In the genomic region with DNA sequence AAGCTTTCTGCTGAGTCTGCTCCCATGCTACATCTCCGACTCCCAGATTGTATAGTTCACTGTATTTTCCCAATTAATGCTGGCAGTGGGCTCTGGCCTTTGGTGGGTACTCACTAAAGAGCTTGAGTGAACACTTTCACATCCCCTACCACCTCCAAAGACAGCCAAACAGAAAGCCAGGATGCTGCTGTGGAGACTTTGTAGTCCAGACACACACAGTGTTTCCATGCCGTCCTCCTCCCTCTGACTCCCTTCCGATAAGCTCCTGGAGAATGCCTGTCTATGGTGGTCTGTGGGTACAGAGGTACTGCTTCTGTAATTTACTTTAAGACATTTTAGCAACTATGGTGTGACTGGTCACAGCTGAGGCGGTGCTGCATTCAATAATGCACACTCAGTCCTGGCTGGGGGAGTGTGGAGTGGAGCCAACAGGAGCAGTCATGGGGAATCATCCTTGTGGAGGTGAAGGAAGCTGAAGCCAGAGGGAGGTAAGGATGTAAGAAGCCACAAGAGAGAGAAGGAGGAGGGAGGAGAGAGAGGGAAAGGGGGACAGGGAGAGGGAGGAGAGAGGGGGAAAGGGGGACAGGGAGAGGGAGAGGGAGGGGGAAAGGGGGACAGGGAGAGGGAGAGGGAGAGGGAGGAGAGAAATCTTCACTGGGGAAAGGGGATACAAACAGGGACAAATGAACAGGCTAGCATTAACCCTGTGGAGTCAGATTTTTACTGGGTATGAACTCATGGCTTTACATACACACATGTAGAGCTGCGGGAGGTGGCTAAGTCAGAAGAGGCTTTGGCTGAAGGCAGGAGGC, we compare ENCODE assay signal across 18 mouse cellular contexts. TPM values are rescaled to one million over a fixed set of nuclear protein-coding genes. Genes with fewer than 3 reads are reported as not detected.
A peak's percentile ranks its signal among the peaks of the same experiment; 100 is the strongest.
DNase-seq lines count a peak whose midpoint lies in the region; ATAC-seq and TF ChIP-seq lines count a peak whose summit lies in the region.
"Had no signal": no experiment of that assay in that cellular context is flagged by ENCODE, and none has a peak within 500 bp of the region (broad histone marks: within the 10 kb centered on the region; RNA-seq: fewer than 3 reads in every experiment).

No protein-coding gene starts in this region.

- no peak overlapping the region for H3K4me2 ChIP-seq in forebrain, embryonic 13.5 days
- no peak overlapping the region for H3K4me2 ChIP-seq in forebrain, embryonic 14.5 days (ENCODE audit: low read length)
- H3K4me2 ChIP-seq in neural tube, embryonic 15.5 days, result no peak overlapping the region
- no peak overlapping the region for H3K4me2 ChIP-seq in lung, postnatal 0 days (replicated peaks; ENCODE audit: low read depth, low read length)
- H3K4me2 ChIP-seq: heart, embryonic 13.5 days; stomach, embryonic 15.5 days had no signal

- 65% methylated on average over 5 of the region's 5 CpGs for WGBS in forebrain, embryonic 13.5 days
- 76% methylated on average over 5 of the region's 5 CpGs for WGBS in forebrain, embryonic 10.5 days
- 74% methylated on average over 5 of the region's 5 CpGs for WGBS in forebrain, embryonic 14.5 days
- 68% methylated on average over 5 of the region's 5 CpGs for WGBS in neural tube, embryonic 15.5 days
- 70% methylated on average over 5 of the region's 5 CpGs for WGBS in lung, postnatal 0 days

- TF ChIP-seq EP300 in lung, postnatal 0 days (IDR thresholded peaks at IDR 0.05), result no peak

- H3K9ac ChIP-seq in forebrain, embryonic 13.5 days, result no peak overlapping the region
- no peak overlapping the region for H3K9ac ChIP-seq in forebrain, embryonic 14.5 days (ENCODE audit: low read length)
- no peak overlapping the region for H3K9ac ChIP-seq in neural tube, embryonic 15.5 days (replicated peaks)
- no peak overlapping the region for H3K9ac ChIP-seq in lung, postnatal 0 days (replicated peaks; ENCODE audit: low read depth)
- H3K9ac ChIP-seq: heart, embryonic 13.5 days; liver, embryonic 14.5 days; stomach, embryonic 15.5 days had no signal

- H3K9me3 ChIP-seq in forebrain, embryonic 13.5 days (replicated peaks), result no peaks in the 10 kb centered on the region
- H3K9me3 ChIP-seq in forebrain, embryonic 10.5 days, result no peaks in the 10 kb centered on the region
- H3K9me3 ChIP-seq in forebrain, embryonic 14.5 days (replicated peaks; ENCODE audit: control insufficient read depth, low read length), result no peaks in the 10 kb centered on the region
- H3K9me3 ChIP-seq in neural tube, embryonic 15.5 days (replicated peaks), result no peaks in the 10 kb centered on the region
- H3K9me3 ChIP-seq in lung, postnatal 0 days (ENCODE audit: low read length), result no peaks in the 10 kb centered on the region
- H3K9me3 ChIP-seq: heart, embryonic 13.5 days; limb, embryonic 10.5 days; stomach, embryonic 15.5 days had no signal

- 0 out of 2 replicates have a peak, but pooled peaks have one; percentile 34 for ATAC-seq in forebrain, embryonic 13.5 days
- ATAC-seq in forebrain, embryonic 14.5 days, result peak; percentile 32; the same call in 1 of the 2 replicates
- ATAC-seq in neural tube, embryonic 15.5 days (ENCODE audit: low FRiP score), result 0 out of 2 replicates have a peak, but pooled peaks have one; percentile 41
- no peak for ATAC-seq in lung, postnatal 0 days

- H3K27ac ChIP-seq in forebrain, embryonic 13.5 days, result no peak overlapping the region
- no peak overlapping the region for H3K27ac ChIP-seq in forebrain, embryonic 10.5 days
- no peak overlapping the region for H3K27ac ChIP-seq in forebrain, embryonic 14.5 days (ENCODE audit: low read depth, low read length)
- H3K27ac ChIP-seq in neural tube, embryonic 15.5 days (replicated peaks), result no peak overlapping the region
- H3K27ac ChIP-seq in lung, postnatal 0 days (ENCODE audit: low read length), result no peak overlapping the region
- H3K27ac ChIP-seq: heart, embryonic 13.5 days; kidney, postnatal 0 days; limb, embryonic 10.5 days; liver, embryonic 14.5 days; stomach, embryonic 15.5 days had no signal

- no peaks in the 10 kb centered on the region for H3K4me1 ChIP-seq in forebrain, embryonic 13.5 days
- peaks cover 3% of the 10 kb centered on the region; the same call in 1 of the 2 replicates for H3K4me1 ChIP-seq in forebrain, embryonic 10.5 days
- H3K4me1 ChIP-seq in forebrain, embryonic 14.5 days (ENCODE audit: control insufficient read depth, insufficient read depth, low read length), result no peaks in the 10 kb centered on the region
- H3K4me1 ChIP-seq in neural tube, embryonic 15.5 days, result no peaks in the 10 kb centered on the region
- H3K4me1 ChIP-seq in lung, postnatal 0 days (ENCODE audit: insufficient read depth, low read depth, low read length), result no peaks in the 10 kb centered on the region
- H3K4me1 ChIP-seq: heart, embryonic 13.5 days; stomach, embryonic 15.5 days had no signal

- intact Hi-C loops in left cerebral cortex, postnatal 4 days (cut with DNase I), result no loop called here

- TF ChIP-seq CTCF in lung, postnatal 0 days (IDR thresholded peaks at IDR 0.05), result no peak

- H3K27me3 ChIP-seq in forebrain, embryonic 13.5 days, result no peaks in the 10 kb centered on the region
- no peaks in the 10 kb centered on the region for H3K27me3 ChIP-seq in forebrain, embryonic 10.5 days (ENCODE audit: poor library complexity, severe bottlenecking)
- no peaks in the 10 kb centered on the region for H3K27me3 ChIP-seq in forebrain, embryonic 14.5 days (replicated peaks; ENCODE audit: control insufficient read depth, insufficient read depth, low read length)
- H3K27me3 ChIP-seq in neural tube, embryonic 15.5 days (replicated peaks), result no peaks in the 10 kb centered on the region
- H3K27me3 ChIP-seq in lung, postnatal 0 days (replicated peaks; ENCODE audit: insufficient read depth, low read length), result no peaks in the 10 kb centered on the region
- H3K27me3 ChIP-seq: heart, embryonic 13.5 days; stomach, embryonic 15.5 days had no signal

- H3K36me3 ChIP-seq in forebrain, embryonic 13.5 days (ENCODE audit: poor library complexity, severe bottlenecking), result no peaks in the 10 kb centered on the region
- peaks cover 29% of the 10 kb centered on the region for H3K36me3 ChIP-seq in forebrain, embryonic 10.5 days (replicated peaks)
- H3K36me3 ChIP-seq in forebrain, embryonic 14.5 days (ENCODE audit: control insufficient read depth, insufficient read depth, low read length), result no peaks in the 10 kb centered on the region
- no peaks in the 10 kb centered on the region for H3K36me3 ChIP-seq in neural tube, embryonic 15.5 days
- no peaks in the 10 kb centered on the region for H3K36me3 ChIP-seq in lung, postnatal 0 days (ENCODE audit: insufficient read depth, low read length)
- H3K36me3 ChIP-seq: heart, embryonic 13.5 days; stomach, embryonic 15.5 days had no signal

- no peak overlapping the region for H3K4me3 ChIP-seq in forebrain, embryonic 13.5 days
- H3K4me3 ChIP-seq in forebrain, embryonic 10.5 days, result no peak overlapping the region
- H3K4me3 ChIP-seq in forebrain, embryonic 14.5 days (ENCODE audit: low read depth, low read length), result no peak overlapping the region
- H3K4me3 ChIP-seq in neural tube, embryonic 15.5 days (replicated peaks), result no peak overlapping the region
- H3K4me3 ChIP-seq in lung, postnatal 0 days (ENCODE audit: low read depth, low read length), result no peak overlapping the region
- H3K4me3 ChIP-seq: heart, embryonic 13.5 days; limb, embryonic 10.5 days; stomach, embryonic 15.5 days had no signal

- DNase-seq in forebrain, embryonic 10.5 days (ENCODE audit: extremely low spot score, low spot score), result no peak
- peak; percentile 36 for DNase-seq in left cerebral cortex, postnatal 4 days
- no peak for DNase-seq in left cerebral cortex, adult 9 months (ENCODE audit: low spot score in 2 of 2)
- DNase-seq in forebrain, embryonic 14.5 days (ENCODE audit: low spot score), result peak; percentile 14
- DNase-seq in spleen, postnatal 10 days (ENCODE audit: low spot score in 2 of 2), result no peak
- no peak for DNase-seq in lung, postnatal 0 days (ENCODE audit: low spot score)
- DNase-seq: adrenal gland, postnatal 10 days; cerebellum, adult 9-11 months; gastrocnemius, postnatal 36 days; lung, postnatal 36 days; thymus, postnatal 25 days had no signal

RNA-seq across cellular contexts. Expression of a gene that starts 32.2 kb away (rescaled TPM):
- polyA plus RNA-seq in forebrain, embryonic 13.5 days (2015; fragmentation: Nextera tagmentation; extraction: Ambion mirVana), result 0.10 and 0.42 TPM in 2 replicates
- 0.12 and 0.50 TPM in 2 replicates for polyA plus RNA-seq in forebrain, embryonic 10.5 days (2016; fragmentation: Nextera tagmentation; extraction: Ambion mirVana)
- 1 to 10 TPM in 1 of 2 experiments, under 1 TPM in 1; 0.79 to 1.0 TPM for total RNA-seq in left cerebral cortex, postnatal 4 days (2021)
- 0.05 and 0.12 TPM in 2 replicates for polyA plus RNA-seq in forebrain, embryonic 14.5 days (2014; fragmentation: Nextera tagmentation; extraction: Ambion mirVana)
- 0.12 and 0.52 TPM in 2 replicates for polyA plus RNA-seq in neural tube, embryonic 15.5 days (2015; fragmentation: Nextera tagmentation; extraction: Ambion mirVana)
- polyA plus RNA-seq in lung, postnatal 0 days (2015; fragmentation: Nextera tagmentation; extraction: Ambion mirVana), result not detected in 2 replicates

RNA-seq across cellular contexts. Expression of a gene that starts 52.2 kb away (rescaled TPM):
- 73.6 and 81.0 TPM in 2 replicates for polyA plus RNA-seq in forebrain, embryonic 13.5 days (2015; fragmentation: Nextera tagmentation; extraction: Ambion mirVana)
- 54.9 and 62.5 TPM in 2 replicates for polyA plus RNA-seq in forebrain, embryonic 10.5 days (2016; fragmentation: Nextera tagmentation; extraction: Ambion mirVana)
- total RNA-seq in left cerebral cortex, postnatal 4 days (2021), result 10 to 100 TPM; 56.1 to 63.0 TPM
- 57.7 and 62.0 TPM in 2 replicates for polyA plus RNA-seq in forebrain, embryonic 14.5 days (2014; fragmentation: Nextera tagmentation; extraction: Ambion mirVana)
- 73.0 and 80.4 TPM in 2 replicates for polyA plus RNA-seq in neural tube, embryonic 15.5 days (2015; fragmentation: Nextera tagmentation; extraction: Ambion mirVana)
- 70.9 and 72.7 TPM in 2 replicates for polyA plus RNA-seq in lung, postnatal 0 days (2015; fragmentation: Nextera tagmentation; extraction: Ambion mirVana)

Comparison
In these comparisons a context has a peak if more than half of its experiments do, and no peak if none do; other contexts are left out.
1. DNase-seq: peak in left cerebral cortex, postnatal 4 days (single experiment) and forebrain, embryonic 14.5 days (single experiment); none in forebrain, embryonic 10.5 days (single experiment), left cerebral cortex, adult 9 months (0 of 2), spleen, postnatal 10 days (0 of 2) and lung, postnatal 0 days (single experiment).